Mouse (Mus musculus): ENCODE results near the gene Fam193a. TPM values are rescaled to one million over a fixed set of nuclear protein-coding genes. Genes with fewer than 3 reads are reported as not detected.

The Fam193a gene
- 11.4 and 12.3 TPM in 2 replicates for polyA plus RNA-seq (2015; fragmentation: Nextera tagmentation; extraction: Ambion mirVana)

DNA sequence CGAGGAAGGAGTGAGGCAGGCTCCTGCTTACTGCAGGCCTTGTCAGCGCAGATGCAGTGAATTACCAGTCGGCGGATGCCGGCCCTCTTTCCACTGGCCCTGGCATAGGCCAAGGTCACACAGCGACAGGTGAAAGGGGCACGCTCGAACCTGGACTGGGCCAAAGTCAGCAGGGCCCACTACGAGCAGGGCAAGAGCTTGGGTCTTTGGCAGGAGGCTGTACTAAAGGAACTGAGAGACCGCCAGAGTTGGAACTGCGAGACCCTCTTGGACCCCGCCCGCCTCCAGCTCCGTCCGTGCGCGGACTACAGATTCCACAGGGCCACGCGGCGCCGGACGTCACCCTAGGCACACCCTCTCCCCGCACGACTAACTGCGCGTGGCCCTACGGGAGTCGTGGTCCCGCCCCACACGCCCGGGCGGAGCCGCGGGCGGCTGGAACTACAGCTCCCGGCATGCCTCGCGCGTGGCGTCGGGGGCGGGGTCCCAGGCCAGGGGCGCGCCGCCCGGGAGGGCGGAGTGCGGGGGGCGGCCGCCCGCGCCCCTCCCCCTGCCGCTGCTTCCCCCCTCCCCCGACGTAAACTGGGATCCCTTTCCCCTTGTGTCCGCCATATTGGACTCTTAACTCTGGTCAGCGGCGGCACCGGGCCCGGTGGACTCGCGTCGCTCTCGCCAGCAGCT is at the start of gene Fam193a:
Gene Fam193a, plus strand, starts transcription at position 593 of the 681 bp plus-strand sequence.
- peak; percentile 100 for ATAC-seq (ENCODE audit: insufficient number of reproducible peaks, low FRiP score, low TSS enrichment, low read depth)
- WGBS: under 1% methylated on average over 47 of the region's 64 CpGs
- Histone ChIP-seq H3K4me1 (peaks cover 18% of the 10 kb centered on the region), H3K9me3 (no peaks in the 10 kb centered on the region), H3K4me3 (peak within 1 kb of the TSS; percentile 86), H3K27me3 (no peaks in the 10 kb centered on the region), H3K27ac (peak within 1 kb of the TSS; percentile 85), H3K4me2 (peak within 1 kb of the TSS; percentile 67), H3K9ac (peak within 1 kb of the TSS; percentile 96), H3K36me3 (peaks cover 5% of the 10 kb centered on the region; the same call in 1 of the 2 replicates)

DNA sequence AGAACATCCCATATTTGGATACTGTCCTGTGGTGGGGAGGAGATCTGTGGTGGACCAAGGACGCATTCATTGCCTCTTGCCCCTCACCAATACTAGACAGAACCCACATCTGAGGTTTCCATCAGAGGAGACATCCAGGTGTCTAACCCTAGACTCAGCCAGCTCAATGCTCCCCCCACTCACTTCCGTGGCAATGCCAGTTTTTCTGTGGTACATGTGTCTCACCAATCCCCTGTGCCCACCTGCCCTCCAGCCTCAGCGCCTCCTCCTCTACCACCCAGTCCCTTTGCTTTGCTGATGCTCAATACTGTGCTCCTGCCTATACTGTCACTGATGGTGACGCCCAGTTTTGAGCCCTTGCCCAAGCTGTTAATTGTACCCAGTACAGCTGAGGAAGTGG is 48.5 kb upstream of the Fam193a start:
- Histone ChIP-seq H3K9me3 (no peaks in the 10 kb centered on the region), H3K4me3 (no peak overlapping the region), H3K27ac (no peak overlapping the region), H3K27me3 (no peaks in the 10 kb centered on the region), H3K9ac (no peak overlapping the region), H3K4me2 (no peak overlapping the region), H3K4me1 (peaks cover 3% of the 10 kb centered on the region), H3K36me3 (no peaks in the 10 kb centered on the region)
- no peak for ATAC-seq (ENCODE audit: insufficient number of reproducible peaks, low FRiP score, low TSS enrichment, low read depth)
- 77% methylated on average over 4 of the region's 4 CpGs for WGBS

DNA sequence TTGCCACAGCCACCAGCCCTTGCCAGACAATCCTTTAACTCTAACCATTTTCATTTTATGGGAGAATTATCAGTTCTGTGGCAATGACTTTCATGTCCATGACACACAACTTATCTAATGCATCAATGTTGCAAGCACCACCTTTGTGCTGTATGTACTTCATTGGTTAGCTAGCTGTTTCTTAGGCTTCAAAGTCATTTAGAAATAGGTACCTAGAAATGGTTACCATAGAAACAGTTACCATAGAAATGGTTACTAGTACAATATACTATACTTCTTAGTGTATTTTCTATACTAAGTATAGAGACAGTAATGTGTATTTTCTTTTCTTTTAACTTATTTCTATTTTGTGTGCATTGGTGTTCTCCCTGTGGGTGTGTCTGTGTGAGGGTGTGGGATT is 44.4 kb upstream of the Fam193a start:
- Histone ChIP-seq H3K4me2 (no peak overlapping the region), H3K9ac (no peak overlapping the region), H3K4me1 (peaks cover 14% of the 10 kb centered on the region), H3K4me3 (no peak overlapping the region), H3K27me3 (0 out of 2 replicates have a peak, but pooled peaks cover 5% of the 10 kb centered on the region), H3K36me3 (no peaks in the 10 kb centered on the region), H3K9me3 (no peaks in the 10 kb centered on the region), H3K27ac (no peak overlapping the region)
- ATAC-seq (ENCODE audit: insufficient number of reproducible peaks, low FRiP score, low TSS enrichment, low read depth): no peak

DNA sequence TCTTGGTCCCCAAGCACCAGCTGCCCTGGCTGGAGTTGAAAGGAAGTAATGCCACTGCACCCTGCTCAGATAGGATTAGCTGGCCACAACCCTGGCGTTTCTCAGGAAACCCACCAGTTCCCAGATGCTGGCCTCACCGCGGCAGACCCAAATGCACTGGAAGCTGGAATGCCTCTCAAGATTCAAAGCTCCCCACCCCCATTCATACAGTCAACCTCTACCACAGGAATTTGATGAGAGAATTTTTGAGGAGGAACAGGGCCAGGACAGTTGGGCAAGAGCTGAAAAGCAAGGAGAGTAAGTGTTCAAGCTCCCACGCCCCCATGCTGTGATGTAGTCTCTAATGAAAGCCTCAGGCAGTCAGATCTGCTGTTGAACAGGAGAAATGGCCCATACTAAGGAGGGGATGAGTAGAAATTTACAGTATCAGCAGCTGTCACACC is 43.5 kb upstream of the Fam193a start:
- ATAC-seq (ENCODE audit: insufficient number of reproducible peaks, low FRiP score, low TSS enrichment, low read depth): no peak
- H3K9ac ChIP-seq: no peak overlapping the region
- peak overlapping the region; percentile 14; the same call in 1 of the 2 replicates for H3K27ac ChIP-seq
- H3K9me3 ChIP-seq: no peaks in the 10 kb centered on the region
- H3K36me3 ChIP-seq: no peaks in the 10 kb centered on the region
- H3K4me3 ChIP-seq: no peak overlapping the region
- 0 out of 2 replicates have a peak, but pooled peaks cover 5% of the 10 kb centered on the region for H3K27me3 ChIP-seq
- no peak overlapping the region for H3K4me2 ChIP-seq
- H3K4me1 ChIP-seq: peaks cover 14% of the 10 kb centered on the region
- 18% methylated on average over 4 of the region's 4 CpGs for WGBS

DNA sequence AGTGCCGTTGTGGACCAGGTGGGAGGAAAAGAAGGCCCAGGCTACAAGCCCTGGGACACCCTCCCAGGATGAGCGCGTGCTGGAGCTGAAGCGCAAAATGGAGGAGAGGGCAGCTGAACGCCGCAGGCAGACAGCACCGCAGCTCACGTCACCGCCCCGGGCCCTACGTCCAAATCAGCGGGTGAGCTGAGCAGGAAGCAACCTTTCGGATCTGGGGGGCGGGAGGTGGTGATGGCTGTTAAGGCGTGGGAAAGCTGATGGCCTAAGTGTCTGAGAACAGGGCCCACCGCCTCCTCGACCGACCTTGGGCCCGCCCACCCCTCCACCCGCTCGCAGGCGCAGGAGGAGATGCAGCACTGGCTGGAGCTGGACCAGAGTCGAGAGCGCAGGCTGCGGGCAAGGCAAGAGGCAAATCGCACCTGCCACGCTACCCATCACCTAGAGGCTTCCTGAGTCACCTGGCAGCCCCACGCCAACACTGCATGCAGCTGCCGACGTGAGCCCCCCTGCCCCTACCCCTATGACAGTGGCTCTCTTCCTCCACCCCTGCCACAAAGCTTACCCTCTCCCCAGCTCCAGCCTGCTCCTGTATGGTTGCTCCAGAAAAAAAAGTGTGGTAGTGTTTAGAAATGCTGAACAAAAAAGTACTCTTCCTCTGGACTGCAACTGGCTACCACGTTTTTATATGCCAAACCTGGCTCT is 42.7 kb upstream of the Fam193a start:
- Histone ChIP-seq H3K4me3 (peak overlapping the region; percentile 32), H3K4me1 (peaks cover 14% of the 10 kb centered on the region), H3K27ac (no peak overlapping the region), H3K4me2 (peak overlapping the region; percentile 56), H3K9me3 (no peaks in the 10 kb centered on the region), H3K27me3 (0 out of 2 replicates have a peak, but pooled peaks cover 5% of the 10 kb centered on the region), H3K9ac (peak overlapping the region; percentile 27; the same call in 1 of the 2 replicates), H3K36me3 (no peaks in the 10 kb centered on the region)
- WGBS: 9% methylated on average over 31 of the region's 31 CpGs
- ATAC-seq (ENCODE audit: insufficient number of reproducible peaks, low FRiP score, low TSS enrichment, low read depth): peak; percentile 21; the same call in 1 of the 2 replicates

DNA sequence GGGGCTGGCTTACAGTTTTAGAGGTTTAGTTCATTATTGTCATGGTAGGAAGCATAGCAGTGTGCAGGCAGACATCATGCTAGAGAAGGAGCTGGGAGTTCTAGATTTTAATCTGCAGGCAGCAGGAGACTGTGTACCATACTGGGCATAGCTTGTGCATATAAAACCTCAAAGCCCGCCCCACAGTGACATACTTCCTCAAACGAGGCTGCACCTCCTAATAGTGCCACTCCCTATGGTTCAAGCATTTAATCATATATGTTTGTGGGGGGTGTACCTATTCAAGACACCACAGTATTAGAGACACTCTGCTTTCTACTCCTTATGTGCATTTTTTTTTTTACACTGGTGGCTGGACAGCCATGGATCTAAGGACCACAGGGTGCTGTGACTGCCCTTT is 39.6 kb upstream of the Fam193a start:
- Histone ChIP-seq H3K4me2 (no peak overlapping the region), H3K4me1 (peaks cover 14% of the 10 kb centered on the region), H3K9ac (no peak overlapping the region), H3K9me3 (no peaks in the 10 kb centered on the region), H3K27me3 (0 out of 2 replicates have a peak, but pooled peaks cover 5% of the 10 kb centered on the region), H3K27ac (no peak overlapping the region), H3K4me3 (no peak overlapping the region), H3K36me3 (no peaks in the 10 kb centered on the region)
- no peak for ATAC-seq (ENCODE audit: insufficient number of reproducible peaks, low FRiP score, low TSS enrichment, low read depth)
- WGBS: 80% methylated on average over 2 of the region's 2 CpGs

DNA sequence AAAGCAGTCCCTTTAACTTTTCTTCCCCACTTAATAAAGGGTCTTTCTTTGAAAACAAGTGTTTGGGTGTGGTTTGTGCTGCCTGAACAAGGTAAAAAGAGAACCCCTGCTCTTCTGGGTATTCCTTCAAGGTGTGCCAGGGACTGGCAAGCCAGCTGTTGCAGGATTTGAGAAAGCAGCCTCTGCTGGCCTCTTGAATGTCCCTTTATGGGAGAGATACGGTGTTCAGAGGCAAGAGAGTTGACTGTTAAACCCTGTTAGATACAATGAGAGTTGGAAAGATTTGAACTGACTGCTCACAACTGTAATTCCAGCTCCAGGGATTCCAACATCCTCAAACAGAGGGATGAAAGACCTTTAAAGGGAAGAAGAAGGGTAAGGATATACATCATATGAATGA is 35.7 kb upstream of the Fam193a start:
- Histone ChIP-seq H3K36me3 (no peaks in the 10 kb centered on the region), H3K9ac (no peak overlapping the region), H3K4me2 (no peak overlapping the region), H3K27ac (no peak overlapping the region), H3K4me3 (no peak overlapping the region), H3K9me3 (no peaks in the 10 kb centered on the region), H3K27me3 (no peaks in the 10 kb centered on the region), H3K4me1 (peaks cover 19% of the 10 kb centered on the region)
- WGBS: 86% methylated on average over 1 of the region's 1 CpGs
- ATAC-seq (ENCODE audit: insufficient number of reproducible peaks, low FRiP score, low TSS enrichment, low read depth): no peak

DNA sequence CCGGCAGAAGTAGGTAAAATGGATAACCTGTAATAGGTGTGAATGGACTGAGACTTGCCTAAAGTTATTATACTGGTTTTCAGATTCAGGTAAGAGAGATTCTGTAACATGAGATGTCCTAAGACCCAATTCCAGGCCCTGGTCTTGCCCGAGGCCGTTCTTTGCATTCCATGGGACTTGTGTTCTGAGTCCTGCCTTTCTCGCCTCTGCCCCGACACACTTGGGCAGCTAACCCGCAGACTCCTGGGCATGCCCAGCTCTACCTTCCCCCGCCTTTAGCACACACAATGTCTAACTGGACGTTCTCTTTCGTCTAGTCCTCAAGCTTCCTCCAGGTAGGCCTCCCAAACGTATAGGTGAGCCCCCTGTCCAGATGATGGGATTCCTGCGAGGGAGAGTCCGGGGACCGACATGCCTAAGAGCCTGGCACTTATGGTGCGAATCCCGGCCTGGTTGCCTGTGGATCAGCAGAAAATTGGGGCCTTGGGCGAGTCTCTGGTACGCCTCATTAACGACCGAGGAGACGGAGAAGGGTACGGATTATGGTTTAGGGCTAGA is 34.1 kb upstream of the Fam193a start:
- Histone ChIP-seq H3K27me3 (no peaks in the 10 kb centered on the region), H3K36me3 (no peaks in the 10 kb centered on the region), H3K4me2 (peak overlapping the region; percentile 72), H3K27ac (peak overlapping the region; percentile 91), H3K4me3 (peak overlapping the region; percentile 94), H3K4me1 (peaks cover 19% of the 10 kb centered on the region), H3K9me3 (no peaks in the 10 kb centered on the region), H3K9ac (peak overlapping the region; percentile 86)
- peak; percentile 50 for ATAC-seq (ENCODE audit: insufficient number of reproducible peaks, low FRiP score, low TSS enrichment, low read depth)
- WGBS: 1% methylated on average over 21 of the region's 21 CpGs

DNA sequence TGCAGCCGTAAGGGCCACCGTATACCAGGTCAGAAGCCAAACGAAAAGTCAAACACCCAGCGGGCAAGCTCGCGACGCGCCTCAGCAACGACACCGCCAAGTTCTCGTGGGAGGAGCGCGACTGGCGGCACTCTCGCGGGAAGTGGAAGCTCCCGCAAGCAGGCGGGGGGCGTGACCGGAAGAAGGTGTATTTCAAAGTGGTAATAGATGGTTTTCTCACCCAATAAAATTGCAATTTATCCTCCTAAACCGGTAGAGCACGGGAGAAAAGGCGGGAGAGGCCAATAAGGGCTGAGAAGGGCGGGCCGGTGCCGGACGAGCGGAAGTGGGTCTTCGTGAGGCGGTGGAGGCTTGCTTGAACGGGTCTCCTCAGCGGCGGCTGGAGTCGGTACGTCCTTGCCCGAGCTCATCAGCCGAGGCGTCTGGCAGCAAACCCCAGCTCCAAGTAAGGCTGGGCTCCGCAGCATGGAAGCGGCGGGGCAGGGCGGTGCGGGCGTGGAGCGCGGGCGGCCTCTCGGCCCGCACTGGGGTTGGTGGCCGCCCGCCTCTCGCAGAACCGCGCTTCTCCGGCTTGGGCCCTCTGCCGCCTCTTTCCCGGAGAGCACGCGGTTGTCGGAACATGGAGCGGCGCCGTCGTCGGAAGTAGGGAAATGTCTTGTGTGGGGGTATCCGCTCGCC is 33.5 kb upstream of the Fam193a start, which contains the start of gene Rnf4:
Gene Rnf4, plus strand, starts transcription at position 193 of the 678 bp plus-strand sequence.
- Histone ChIP-seq H3K27ac (peak within 1 kb of the TSS; percentile 91), H3K27me3 (no peaks in the 10 kb centered on the region), H3K9ac (peak within 1 kb of the TSS; percentile 86), H3K4me1 (peaks cover 19% of the 10 kb centered on the region), H3K4me2 (peak within 1 kb of the TSS; percentile 72), H3K4me3 (peak within 1 kb of the TSS; percentile 94), H3K36me3 (no peaks in the 10 kb centered on the region), H3K9me3 (no peaks in the 10 kb centered on the region)
- ATAC-seq (ENCODE audit: insufficient number of reproducible peaks, low FRiP score, low TSS enrichment, low read depth): peak; percentile 96
- WGBS: under 1% methylated on average over 67 of the region's 67 CpGs

DNA sequence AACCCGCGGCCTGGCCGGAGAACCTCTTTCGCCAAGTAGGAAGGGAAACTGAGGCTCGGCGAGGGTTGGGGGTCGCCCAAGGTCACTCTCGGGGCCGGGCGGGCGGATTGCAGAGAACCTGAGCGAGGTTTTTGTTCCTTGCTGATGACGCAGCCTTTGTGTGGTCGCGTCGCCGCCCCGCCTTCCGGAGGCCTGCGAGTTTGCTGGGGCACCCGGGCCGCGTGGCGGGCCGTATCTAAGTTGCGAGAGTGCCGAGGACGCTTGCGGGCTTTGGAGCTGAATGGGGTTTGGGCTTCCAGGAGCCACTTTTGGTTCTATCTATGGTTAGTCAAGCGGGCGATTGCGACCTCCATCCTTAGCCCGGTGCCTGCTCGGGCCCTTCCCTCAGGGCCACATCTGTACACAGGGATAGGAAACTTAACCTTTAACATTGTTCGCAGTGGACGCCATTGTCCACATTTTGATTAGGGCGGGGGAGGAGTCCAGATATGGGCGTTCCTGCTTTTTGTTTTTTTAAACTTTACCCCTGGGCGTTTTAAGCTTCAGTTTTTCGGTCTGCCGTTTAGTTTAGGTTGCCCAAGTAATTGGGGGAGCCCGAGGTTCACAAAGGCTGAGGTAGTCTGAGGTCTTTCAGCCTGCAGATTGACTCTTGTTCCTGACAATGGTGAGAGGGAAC is 32.8 kb upstream of the Fam193a start:
- peak overlapping the region; percentile 94 for H3K4me3 ChIP-seq
- H3K4me2 ChIP-seq: peak overlapping the region; percentile 66
- ATAC-seq (ENCODE audit: insufficient number of reproducible peaks, low FRiP score, low TSS enrichment, low read depth): no peak
- peak overlapping the region; percentile 91 for H3K27ac ChIP-seq
- H3K36me3 ChIP-seq: no peaks in the 10 kb centered on the region
- peaks cover 19% of the 10 kb centered on the region for H3K4me1 ChIP-seq
- peak overlapping the region; percentile 78 for H3K9ac ChIP-seq
- no peaks in the 10 kb centered on the region for H3K27me3 ChIP-seq
- WGBS: under 1% methylated on average over 42 of the region's 42 CpGs
- no peaks in the 10 kb centered on the region for H3K9me3 ChIP-seq

DNA sequence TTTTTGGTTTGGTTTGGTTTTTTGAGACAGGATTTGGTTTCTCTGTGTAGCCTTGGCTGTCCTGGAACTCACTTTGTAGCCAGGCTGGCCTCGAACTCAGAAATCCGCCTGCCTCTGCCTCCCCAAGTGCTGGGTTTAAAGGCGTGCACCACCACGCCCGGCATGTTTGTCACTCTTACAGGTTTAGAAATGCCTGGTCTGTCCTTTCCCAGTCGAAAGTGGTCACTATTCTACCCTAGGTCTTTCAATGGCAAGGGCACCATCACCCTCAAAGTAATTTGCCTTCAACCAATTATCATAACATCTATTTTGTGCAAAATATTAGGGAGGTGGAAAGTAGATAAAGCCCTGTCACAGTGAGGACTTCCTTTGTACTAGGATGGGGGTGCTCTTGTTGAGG is 29.5 kb upstream of the Fam193a start:
- no peak overlapping the region for H3K27ac ChIP-seq
- no peak for ATAC-seq (ENCODE audit: insufficient number of reproducible peaks, low FRiP score, low TSS enrichment, low read depth)
- no peak overlapping the region for H3K4me2 ChIP-seq
- peaks cover 18% of the 10 kb centered on the region for H3K4me1 ChIP-seq
- no peaks in the 10 kb centered on the region for H3K27me3 ChIP-seq
- 93% methylated on average over 6 of the region's 6 CpGs for whole genome bisulfite sequencing
- H3K36me3 ChIP-seq: peaks cover 17% of the 10 kb centered on the region
- no peak overlapping the region for H3K4me3 ChIP-seq
- H3K9ac ChIP-seq: no peak overlapping the region
- H3K9me3 ChIP-seq: no peaks in the 10 kb centered on the region

Data from limb, embryonic 15.5 days (tissue).